Mouse (Mus musculus): ENCODE data around the gene 4930412O13Rik. TPM values are rescaled to one million over a fixed set of nuclear protein-coding genes. Genes with fewer than 3 reads are reported as not detected.

Gene 4930412O13Rik
- total and polyA plus RNA-seq, 2 experiments from 2014 or later, result not detected

GRCm38 (mm10) chr2:9884533-9885216, 3.6 kb downstream of the 4930412O13Rik start:
- Histone ChIP-seq H3K9me3 (replicated peaks; ENCODE audit: control insufficient read depth, low read length) (no peaks in the 10 kb centered on the region), H3K27me3 (ENCODE audit: control insufficient read depth, insufficient read depth, low read length) (peaks cover 98% of the 10 kb centered on the region), H3K4me3 (ENCODE audit: low read depth, low read length) (peak overlapping the region; percentile 46; the same call in 1 of the 2 replicates), H3K4me2 (ENCODE audit: low read depth, low read length) (peak overlapping the region; percentile 67), H3K36me3 (replicated peaks; ENCODE audit: control insufficient read depth, insufficient read depth, low read length) (no peaks in the 10 kb centered on the region), H3K27ac (ENCODE audit: low read depth) (no peak overlapping the region), H3K4me1 (ENCODE audit: control insufficient read depth, insufficient read depth) (peaks cover 20% of the 10 kb centered on the region; the same call in 1 of the 2 replicates), H3K9ac (replicated peaks; ENCODE audit: low read depth, low read length) (no peak overlapping the region)
- no peak for DNase-seq (ENCODE audit: low spot score)
- no peak for ATAC-seq (ENCODE audit: insufficient read depth, low read depth)
- 13% methylated on average over 15 of the region's 15 CpGs for WGBS
- TF ChIP-seq CTCF (IDR thresholded peaks at IDR 0.05; ENCODE audit: low read depth) (no peak), EP300 (IDR thresholded peaks at IDR 0.05; ENCODE audit: low read depth) (no peak)

GRCm38 (mm10) chr2:9885217-9885770, 4.2 kb downstream of the 4930412O13Rik start:
- Histone ChIP-seq H3K9me3 (replicated peaks; ENCODE audit: control insufficient read depth, low read length) (no peaks in the 10 kb centered on the region), H3K27me3 (ENCODE audit: control insufficient read depth, insufficient read depth, low read length) (peaks cover 98% of the 10 kb centered on the region), H3K9ac (replicated peaks; ENCODE audit: low read depth, low read length) (no peak overlapping the region), H3K36me3 (replicated peaks; ENCODE audit: control insufficient read depth, insufficient read depth, low read length) (no peaks in the 10 kb centered on the region), H3K4me3 (ENCODE audit: low read depth, low read length) (no peak overlapping the region), H3K27ac (ENCODE audit: low read depth) (no peak overlapping the region), H3K4me1 (ENCODE audit: control insufficient read depth, insufficient read depth) (peaks cover 23% of the 10 kb centered on the region; the same call in 1 of the 2 replicates), H3K4me2 (ENCODE audit: low read depth, low read length) (no peak overlapping the region)
- TF ChIP-seq EP300 (IDR thresholded peaks at IDR 0.05; ENCODE audit: low read depth), result no peak
- no peak for TF ChIP-seq CTCF (IDR thresholded peaks at IDR 0.05; ENCODE audit: low read depth)
- WGBS, result 10% methylated on average over 14 of the region's 14 CpGs
- no peak for ATAC-seq (ENCODE audit: insufficient read depth, low read depth)
- no peak for DNase-seq (ENCODE audit: low spot score)

- ATAC-seq (ENCODE audit: insufficient read depth, low read depth) (no peak), DNase-seq (ENCODE audit: low spot score) (no peak)
- Histone ChIP-seq H3K9ac (replicated peaks; ENCODE audit: low read depth, low read length) (no peak overlapping the region), H3K4me2 (ENCODE audit: low read depth, low read length) (no peak overlapping the region), H3K27ac (ENCODE audit: low read depth) (no peak overlapping the region), H3K27me3 (ENCODE audit: control insufficient read depth, insufficient read depth, low read length) (peaks cover 97% of the 10 kb centered on the region), H3K36me3 (replicated peaks; ENCODE audit: control insufficient read depth, insufficient read depth, low read length) (no peaks in the 10 kb centered on the region), H3K4me3 (ENCODE audit: low read depth, low read length) (no peak overlapping the region), H3K9me3 (replicated peaks; ENCODE audit: control insufficient read depth, low read length) (no peaks in the 10 kb centered on the region), H3K4me1 (ENCODE audit: control insufficient read depth, insufficient read depth) (peaks cover 23% of the 10 kb centered on the region; the same call in 1 of the 2 replicates)
- TF ChIP-seq CTCF (IDR thresholded peaks at IDR 0.05; ENCODE audit: low read depth) (no peak), EP300 (IDR thresholded peaks at IDR 0.05; ENCODE audit: low read depth) (no peak)
- WGBS, result 32% methylated on average over 3 of the region's 3 CpGs
These were observed 5.0 kb downstream of the 4930412O13Rik start for GRCm38 (mm10) chr2:9886031-9886430.

GRCm38 (mm10) chr2:9886921-9887610, 6.0 kb downstream of the 4930412O13Rik start:
- no peak for ATAC-seq (ENCODE audit: insufficient read depth, low read depth)
- H3K4me3 ChIP-seq (ENCODE audit: low read depth, low read length), result no peak overlapping the region
- H3K9ac ChIP-seq (replicated peaks; ENCODE audit: low read depth, low read length), result no peak overlapping the region
- DNase-seq (ENCODE audit: low spot score), result no peak
- no peaks in the 10 kb centered on the region for H3K9me3 ChIP-seq (replicated peaks; ENCODE audit: control insufficient read depth, low read length)
- H3K4me2 ChIP-seq (ENCODE audit: low read depth, low read length), result no peak overlapping the region
- peaks cover 17% of the 10 kb centered on the region; the same call in 1 of the 2 replicates for H3K4me1 ChIP-seq (ENCODE audit: control insufficient read depth, insufficient read depth)
- H3K27me3 ChIP-seq (ENCODE audit: control insufficient read depth, insufficient read depth, low read length), result peaks cover 95% of the 10 kb centered on the region
- TF ChIP-seq EP300 (IDR thresholded peaks at IDR 0.05; ENCODE audit: low read depth) (no peak), CTCF (IDR thresholded peaks at IDR 0.05; ENCODE audit: low read depth) (no peak)
- 9% methylated on average over 7 of the region's 7 CpGs for WGBS
- no peaks in the 10 kb centered on the region for H3K36me3 ChIP-seq (replicated peaks; ENCODE audit: control insufficient read depth, insufficient read depth, low read length)
- no peak overlapping the region for H3K27ac ChIP-seq (ENCODE audit: low read depth)

GRCm38 (mm10) chr2:9887636-9888035, 6.6 kb downstream of the 4930412O13Rik start:
- ATAC-seq (ENCODE audit: insufficient read depth, low read depth), result no peak
- no peak for DNase-seq (ENCODE audit: low spot score)
- Histone ChIP-seq H3K4me2 (ENCODE audit: low read depth, low read length) (no peak overlapping the region), H3K9ac (replicated peaks; ENCODE audit: low read depth, low read length) (no peak overlapping the region), H3K36me3 (replicated peaks; ENCODE audit: control insufficient read depth, insufficient read depth, low read length) (no peaks in the 10 kb centered on the region), H3K4me1 (ENCODE audit: control insufficient read depth, insufficient read depth) (0 out of 2 replicates have a peak, but pooled peaks cover 12% of the 10 kb centered on the region), H3K27ac (ENCODE audit: low read depth) (no peak overlapping the region), H3K9me3 (replicated peaks; ENCODE audit: control insufficient read depth, low read length) (no peaks in the 10 kb centered on the region), H3K4me3 (ENCODE audit: low read depth, low read length) (no peak overlapping the region), H3K27me3 (ENCODE audit: control insufficient read depth, insufficient read depth, low read length) (peaks cover 95% of the 10 kb centered on the region)
- no peak for TF ChIP-seq EP300 (IDR thresholded peaks at IDR 0.05; ENCODE audit: low read depth)
- TF ChIP-seq CTCF (IDR thresholded peaks at IDR 0.05; ENCODE audit: low read depth), result no peak
- WGBS, result under 1% methylated on average over 7 of the region's 7 CpGs
